Mouse (Mus musculus) CD4-positive, CD25-positive, alpha-beta regulatory T cell, adult 2 months (primary cell): ENCODE measurements at regions not wholly inside any gene's neighbourhood (a gene's known extent, or its start where the extent isn't known, plus 50 kb on each side); places are given as distances from the start of the nearest gene placed in this dataset.

Experiments used
- DNase-seq: peaks from one replicate; pipeline ENCODE4 v3.0.0-alpha.2; 2012; ENCODE audit warnings: low read depth, low spot score

DNA sequence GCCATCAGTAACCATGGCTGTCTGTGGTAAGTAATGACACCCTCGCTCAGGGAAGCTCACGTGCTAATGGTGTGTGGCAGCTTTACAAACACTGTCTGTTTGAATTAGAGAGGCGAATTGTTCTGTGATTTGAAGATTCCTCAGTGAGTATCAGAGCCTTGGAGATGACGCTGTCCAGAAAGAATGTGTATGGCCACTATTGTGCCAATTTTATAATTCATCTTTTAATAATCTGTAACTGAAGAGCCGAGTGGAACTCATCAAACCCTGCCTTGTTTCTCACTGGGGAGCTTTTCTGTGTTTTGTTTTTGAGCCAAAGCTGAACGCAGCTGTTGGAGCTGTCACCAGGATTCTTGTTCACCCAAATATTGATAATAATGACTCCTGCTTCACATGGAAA, 171.7 kb downstream of the Dact1 start:
- no peak for DNase-seq

DNA sequence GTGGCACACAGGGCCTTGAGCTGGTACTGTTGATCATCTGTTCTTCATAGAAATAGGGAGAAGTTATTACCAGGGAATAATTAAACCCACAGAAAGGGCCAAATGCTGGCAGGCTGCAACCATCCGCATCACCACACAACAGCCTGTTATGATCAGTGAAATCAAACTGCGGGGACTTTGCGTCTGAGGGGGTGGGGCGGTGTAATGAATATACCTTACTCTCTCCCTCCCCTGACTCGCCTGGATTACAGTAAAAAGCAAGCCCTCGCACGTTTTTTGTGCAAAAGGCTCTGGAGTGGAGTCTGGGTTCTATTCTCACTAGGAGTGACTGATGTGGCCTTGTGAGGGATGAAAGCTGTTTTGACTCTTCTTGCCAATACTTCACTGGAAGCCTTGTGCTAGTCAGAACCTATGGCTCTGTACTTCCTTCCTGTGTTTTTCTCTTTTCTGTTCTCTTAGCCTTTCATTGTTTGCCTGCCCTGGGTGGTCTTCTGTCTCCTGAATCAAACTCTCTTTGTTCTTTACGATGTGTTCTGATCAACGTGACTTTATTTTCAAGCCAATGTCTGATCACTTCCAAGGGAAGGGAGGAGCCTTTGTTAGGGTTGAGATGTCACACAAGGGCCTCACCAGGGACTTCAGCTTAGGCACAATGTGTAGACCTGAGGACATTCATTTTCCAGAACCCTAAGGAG, 172.4 kb downstream of the Dact1 start:
- no peak for DNase-seq

DNA sequence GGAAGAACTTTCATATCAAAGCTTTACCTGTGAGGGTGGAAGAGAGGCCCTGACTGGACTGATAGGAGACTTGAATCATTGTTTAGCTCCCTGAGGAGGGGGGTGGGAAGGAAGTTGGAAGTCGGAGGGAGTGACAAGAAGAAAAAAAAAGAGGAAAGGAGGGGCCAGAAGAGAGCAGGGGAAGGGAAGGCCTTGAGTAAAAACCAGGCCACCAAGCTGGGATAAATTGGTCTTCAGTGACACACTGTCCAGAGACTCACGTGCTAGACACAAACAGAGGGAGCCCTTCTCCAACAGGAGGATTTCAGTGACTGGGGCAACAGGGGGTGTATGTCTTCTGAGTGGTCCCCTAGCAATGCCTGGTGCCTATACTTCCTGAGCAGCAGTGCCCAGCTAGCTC, 172.9 kb downstream of the Dact1 start:
- DNase-seq = no peak

DNA sequence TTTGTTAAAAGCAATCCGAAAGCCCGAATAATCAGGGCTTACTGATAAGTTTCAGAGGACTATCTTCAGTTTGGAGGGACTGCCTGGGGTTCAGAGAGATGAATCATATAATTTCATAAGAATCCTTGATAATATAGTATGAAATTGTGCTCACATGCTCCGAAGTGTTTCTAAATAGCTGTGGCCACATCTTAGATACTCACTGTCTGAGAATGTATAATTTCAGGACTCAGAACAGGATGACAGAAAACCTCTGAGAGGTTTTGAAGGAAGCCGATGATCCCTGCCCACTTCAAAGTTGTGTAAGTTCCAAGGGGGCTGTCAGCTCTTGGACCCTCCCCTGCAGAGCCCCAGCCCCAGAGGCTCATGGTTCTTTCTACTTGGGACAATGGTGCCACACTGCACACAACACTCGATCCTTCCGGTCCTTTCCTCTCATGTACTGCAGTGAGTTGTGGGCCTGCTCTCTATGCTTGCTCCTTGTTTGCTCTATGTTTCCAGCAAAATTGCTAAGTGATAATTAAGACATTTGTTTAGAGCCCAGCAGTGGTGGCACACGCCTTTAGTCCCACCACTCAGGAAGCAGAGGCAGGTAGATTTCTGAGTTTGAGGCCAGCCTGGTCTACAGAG, 174.0 kb downstream of the Dact1 start:
- DNase-seq = no peak

DNA sequence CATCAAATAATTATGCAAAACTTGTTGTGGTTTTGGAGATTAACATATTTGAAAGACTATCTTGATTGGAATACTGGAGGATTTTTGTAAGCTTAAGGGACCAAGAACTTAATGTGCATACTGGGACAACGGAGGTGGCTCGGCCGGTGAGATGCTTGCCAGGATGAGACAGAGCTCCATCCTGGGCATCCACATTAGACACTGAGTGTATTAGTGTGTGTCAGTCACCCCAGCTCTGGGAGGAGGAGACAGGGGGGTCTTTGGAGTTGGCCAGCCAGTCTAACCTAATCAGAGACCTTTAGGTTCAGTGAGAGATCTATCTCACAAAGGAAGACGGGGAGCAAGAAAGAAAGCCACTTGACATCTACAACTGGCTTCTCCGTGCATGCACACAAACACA, 174.6 kb downstream of the Dact1 start:
- no peak for DNase-seq

DNA sequence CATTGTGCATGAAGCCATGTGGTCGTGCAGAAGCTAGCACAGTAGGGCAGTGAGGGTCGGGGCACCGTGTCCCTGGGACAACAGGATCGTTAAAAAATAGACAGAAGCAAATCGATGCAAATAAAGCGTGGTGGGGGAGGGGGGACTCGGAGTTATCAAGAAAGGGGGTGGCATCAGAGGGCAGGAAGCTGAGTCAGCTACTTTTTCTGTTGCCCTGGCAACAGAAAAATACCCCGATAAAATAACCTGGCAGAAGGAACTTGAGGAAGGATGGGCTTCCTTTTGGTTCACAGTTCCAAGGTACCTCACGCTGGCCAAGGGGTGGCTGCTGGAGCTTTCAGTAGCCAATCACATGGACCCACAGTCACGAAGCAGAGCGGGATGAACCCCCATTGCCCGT, 176.4 kb downstream of the Dact1 start:
- DNase-seq = no peak

DNA sequence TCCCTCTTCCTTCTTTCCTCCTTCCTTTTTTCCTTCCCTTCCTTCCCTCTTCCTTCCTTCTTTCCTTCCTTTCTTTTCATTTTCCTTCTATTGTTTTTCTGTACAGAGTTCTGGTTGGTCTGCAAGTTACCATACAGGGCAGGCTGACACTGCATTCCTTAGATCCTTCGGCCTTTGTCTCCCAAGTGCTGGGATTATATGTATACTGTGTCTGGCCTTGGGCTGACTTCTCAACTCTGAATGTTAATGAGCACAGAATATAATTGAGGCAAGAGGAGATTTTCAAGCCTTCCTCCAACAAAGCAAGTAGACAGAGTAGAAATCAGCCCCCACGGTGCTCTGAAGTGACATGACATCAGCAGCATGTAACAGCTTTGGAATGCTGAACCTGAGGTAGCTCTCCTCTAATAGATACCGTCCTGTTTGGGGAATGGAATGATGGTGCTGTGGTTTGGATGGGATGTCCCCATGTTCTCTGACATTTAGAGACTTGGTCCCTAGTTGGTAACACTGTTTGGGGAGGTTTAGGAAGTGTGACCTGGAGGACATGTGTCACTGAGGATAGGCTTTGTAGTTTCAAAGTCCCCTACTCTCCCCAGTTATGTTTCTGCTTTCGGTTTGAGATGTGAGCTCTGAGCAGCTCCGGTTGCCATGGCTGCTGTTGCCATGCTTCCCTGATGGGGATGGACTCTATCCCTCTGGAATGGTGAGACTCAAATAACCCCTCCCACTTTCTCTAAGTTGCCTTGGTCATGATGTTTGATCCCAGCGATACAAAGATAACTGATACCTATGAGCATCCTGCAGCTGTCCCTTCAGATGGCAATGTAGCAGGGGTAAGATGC, 178.1 kb downstream of the Dact1 start:
- no peak for DNase-seq

DNA sequence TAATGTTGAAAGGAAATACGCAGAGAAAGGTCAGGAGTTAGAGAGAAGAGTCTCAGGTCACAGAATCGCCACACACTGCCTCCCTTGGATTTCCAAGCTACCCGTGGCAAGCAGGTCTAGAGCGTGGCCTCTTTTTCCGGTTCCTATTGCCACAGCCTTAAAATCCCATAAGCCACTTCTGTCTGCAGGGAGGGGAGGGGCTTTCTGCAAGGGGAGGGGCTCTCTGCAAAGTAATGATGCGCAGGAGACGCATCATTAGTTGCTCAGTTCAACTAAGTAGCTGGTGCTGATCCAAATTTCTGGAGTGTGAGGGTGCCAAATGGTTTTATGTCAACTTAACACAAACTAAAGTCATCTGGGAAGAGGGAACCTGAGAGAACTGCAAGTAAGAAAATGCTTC, 179.6 kb downstream of the Dact1 start:
- no peak for DNase-seq

DNA sequence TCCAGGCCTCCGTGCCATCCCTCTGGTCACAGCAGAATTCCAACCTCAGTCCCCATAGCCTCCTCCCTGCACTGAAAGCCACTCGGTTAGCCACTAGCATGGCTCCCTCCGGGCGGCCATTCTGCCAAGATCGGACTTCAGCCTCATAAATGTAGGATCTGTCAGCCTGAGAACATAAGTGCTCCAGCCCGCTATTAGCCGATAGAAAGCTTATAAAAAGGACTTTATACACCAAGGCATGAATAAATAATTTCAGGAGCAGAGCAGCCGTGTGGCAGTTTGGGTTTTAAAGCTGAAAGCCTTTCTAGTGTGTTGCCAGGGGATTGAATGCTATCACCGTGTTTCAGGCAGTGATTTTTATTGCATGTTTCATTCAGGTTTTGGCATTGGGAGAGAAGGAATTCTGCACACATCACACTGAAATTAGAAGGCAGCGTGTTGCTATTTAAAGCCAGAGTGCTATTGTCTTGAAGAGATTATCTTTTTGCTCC, 185.2 kb downstream of the Dact1 start:
- no peak for DNase-seq

DNA sequence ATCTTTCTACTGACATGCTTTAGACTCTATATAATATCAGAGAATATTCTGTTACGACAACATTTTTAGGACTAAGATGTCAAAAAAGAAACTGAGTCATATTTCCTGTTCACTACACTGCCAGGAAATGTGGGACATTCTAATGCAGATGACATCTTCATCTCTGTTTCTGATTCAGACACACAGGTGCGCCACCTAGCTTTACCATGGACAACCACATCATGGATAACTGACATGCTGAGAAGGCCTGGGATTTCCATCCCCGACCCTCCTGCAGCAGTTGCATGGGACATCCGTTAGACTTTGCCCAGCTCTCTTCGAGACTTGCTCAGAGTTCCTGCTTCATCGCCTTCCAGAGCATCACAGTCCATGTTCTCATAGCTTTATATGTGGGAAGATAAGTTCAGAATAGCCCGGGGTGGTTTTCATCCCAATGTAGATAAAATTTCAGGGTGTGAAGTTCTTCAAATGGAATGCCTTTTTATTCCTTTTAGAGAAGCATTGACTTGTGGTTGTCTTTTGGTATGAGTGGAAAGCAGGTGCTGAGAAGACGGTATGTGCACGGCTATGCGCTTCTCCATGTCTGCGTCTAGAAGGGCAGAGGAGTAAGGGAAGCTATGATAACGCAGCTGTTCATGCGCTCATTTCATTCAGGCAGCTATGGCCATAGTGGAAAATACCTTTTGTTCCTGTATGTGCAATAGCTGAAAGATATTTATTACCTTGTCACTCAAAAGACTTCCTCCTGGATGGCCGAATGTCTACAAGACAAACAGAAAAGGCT, 188.8 kb downstream of the Dact1 start:
- no peak for DNase-seq

DNA sequence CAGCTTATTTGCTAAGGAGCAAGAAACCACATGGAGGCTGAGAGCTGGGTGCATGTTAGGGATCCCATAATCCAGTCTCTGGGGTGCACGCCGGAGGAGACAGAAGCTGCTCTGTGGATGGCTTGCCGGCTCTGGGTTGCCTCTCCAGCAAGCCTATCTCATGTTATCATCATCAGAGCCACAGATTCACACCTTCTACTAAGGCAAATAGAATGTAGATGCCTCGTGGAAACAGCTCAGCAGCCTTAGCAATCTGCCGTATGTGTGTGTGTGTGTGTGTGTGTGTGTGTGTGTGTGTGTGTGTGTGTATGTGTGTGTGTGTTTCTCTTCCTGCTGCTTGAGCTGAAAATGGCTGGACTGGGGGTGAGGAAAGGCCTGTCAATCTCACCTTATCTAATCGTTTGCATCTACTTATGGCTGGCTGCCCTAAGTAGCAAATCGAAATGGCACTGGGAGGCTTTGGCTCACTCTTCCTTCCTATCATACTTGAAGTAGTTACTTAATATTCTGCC, 191.7 kb downstream of the Dact1 start:
- DNase-seq = no peak

DNA sequence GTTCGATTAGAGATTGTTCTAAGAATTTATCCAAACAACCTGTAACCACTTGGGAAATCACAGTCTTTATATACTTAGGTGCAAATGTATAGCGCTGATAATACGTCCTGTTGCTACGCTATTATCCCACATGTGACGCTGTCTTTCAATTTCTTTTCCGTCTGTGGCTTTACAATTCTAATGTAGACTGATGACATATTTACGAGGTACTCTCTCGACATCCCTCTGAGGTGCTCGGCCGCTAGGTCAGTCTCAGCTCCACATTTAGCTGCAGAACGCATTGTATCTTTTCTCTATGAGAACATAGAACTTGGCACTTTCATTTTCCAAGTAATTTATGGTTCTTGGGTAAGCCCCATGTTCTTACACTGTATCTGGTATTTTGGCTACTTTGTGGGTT, 193.6 kb downstream of the Dact1 start:
- DNase-seq = no peak

DNA sequence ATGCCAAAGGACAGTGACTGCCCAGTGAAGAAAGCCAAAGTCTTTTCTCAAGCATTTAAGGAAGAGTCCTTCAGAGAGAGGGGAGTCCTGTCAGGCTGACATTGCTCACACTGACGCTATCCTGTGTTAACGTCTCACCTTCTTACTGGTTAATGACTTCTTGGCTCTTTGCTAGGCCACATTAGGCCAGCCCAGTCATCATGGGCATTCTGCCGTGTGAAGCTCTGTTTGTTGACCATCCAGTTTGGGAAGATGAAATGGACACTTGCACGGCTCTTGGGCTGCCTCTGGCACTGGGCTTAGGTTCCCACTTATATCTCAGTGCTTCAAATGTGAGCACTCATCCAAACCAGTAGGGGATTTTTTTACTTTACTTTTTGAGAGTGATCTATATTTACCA, 196.5 kb downstream of the Dact1 start:
- DNase-seq = no peak

DNA sequence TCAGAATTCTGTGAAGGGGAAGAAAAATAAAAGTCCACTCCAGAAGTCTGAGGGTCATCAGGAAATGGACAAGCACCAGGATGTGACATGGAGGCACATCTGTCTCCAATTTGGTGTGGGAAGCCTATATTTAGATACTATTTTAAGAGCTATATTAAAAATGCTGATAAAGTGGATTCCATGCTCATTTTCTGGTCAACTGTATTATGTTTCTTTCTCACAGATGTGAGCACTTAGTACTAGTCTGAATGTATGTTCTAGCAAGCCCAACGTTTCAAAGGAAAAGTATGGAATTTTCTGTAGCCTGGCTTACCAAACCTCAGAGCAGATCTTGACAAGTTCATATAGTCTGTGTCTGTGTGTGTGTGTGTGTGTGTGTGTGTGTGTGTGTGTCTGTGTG, 197.0 kb downstream of the Dact1 start:
- DNase-seq = no peak

DNA sequence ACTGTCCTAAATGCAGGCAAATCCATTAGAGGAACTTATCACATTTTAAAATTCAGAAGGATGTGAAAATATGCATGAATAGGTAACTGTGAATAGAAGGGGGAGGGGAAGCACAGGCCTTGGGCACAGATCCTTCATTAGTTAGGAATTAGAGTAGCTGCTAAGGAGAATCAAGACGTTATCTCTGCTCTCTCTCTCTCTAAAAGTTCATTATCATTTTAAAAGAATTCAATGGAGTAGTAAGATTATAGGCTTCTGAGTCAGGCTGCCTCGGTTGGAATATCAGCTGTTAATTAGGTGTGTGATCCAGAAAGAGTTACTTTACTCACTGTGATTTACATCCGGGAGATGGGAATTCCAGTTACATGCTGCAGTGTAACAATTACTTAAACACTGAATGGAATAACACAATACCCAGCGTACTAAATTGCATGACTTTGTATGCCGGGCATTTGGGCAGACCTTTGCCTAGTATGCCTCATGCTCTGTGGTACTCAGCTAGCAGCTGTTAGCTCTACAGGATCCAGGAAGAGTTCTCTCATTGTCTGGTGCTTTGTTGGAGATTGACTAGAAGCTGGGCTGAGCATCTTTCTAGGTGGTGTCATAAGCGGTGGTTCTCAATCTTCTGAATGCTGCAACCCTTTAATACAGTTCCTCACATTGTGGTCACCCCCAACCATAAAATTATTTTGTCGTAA, 203.4 kb downstream of the Dact1 start:
- no peak for DNase-seq

DNA sequence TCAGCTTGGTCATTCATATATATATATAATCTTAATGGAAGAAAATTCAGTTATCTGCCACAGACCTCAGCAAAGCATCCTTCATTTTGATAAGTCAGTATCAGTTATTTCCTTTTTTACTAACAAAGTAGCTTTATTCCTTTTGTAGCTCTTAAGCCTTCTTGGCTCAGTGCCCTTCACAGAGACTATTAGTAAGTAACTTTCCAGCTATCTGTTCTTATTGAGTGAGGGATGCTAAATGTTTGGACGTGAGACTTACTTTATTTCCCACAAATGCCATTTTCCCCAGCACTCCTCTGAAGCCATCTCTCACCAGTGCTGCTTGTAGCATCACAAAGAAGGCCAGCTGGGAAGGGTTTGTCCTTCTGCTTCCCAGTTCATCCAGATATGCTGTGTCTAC, 209.8 kb downstream of the Dact1 start:
- no peak for DNase-seq

DNA sequence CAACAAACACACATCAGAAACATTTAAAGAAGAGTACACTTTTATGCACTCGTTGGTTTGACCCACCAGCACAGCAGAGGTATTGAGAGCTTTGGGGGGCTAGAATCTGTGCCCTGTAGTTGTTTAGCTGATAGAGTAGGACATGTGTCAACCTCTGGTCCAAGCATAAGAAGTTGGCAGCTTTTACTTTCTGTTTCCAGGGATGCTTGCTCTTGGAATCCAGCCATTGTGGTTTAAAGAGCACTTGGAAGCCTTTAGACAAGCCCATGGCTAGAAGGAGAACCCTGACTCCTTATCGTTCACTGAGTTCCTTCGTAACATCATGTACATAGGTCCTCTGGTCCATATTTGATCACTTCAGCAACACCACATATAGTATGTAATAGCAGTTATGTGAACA, 212.3 kb downstream of the Dact1 start:
- DNase-seq = no peak

DNA sequence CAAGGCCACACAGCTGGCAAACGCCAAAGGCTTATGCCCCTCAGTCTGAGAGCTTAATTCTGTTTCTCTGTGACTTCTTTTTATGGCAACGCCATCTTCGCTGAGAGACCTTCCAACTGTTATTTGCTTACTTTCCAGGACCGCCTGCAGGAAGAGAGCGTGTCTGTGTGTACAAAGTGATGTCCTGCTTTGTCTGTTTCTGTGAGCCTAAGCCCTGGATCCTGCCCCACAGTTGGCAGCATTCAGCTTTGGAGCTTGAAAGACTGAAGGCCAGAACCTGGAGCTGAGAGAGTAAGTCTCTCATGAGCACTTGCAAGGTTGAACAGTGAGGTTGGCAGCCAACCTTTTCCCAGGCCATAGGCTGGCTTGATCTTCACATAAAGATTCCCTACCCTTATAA, 212.8 kb downstream of the Dact1 start:
- no peak for DNase-seq

DNA sequence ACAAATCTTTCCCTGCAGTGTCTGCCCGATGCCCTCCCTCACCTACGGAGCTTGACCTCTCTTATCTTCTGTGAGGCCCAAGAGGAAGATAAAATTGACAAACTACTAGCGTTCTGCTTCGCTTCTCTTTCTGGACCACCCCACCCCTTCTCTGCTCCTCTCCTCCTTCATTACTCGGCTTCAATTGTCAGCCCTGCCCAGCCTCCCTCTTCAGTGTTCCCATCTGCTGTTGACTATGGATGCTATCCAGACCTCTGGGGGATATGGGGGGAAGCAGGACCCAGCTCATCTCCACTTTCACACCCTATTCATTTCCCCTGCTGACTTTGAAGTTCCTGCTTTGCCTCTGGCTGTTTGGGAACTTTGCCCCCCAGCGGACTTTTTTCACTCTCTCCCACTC, 214.5 kb downstream of the Dact1 start:
- DNase-seq = no peak

DNA sequence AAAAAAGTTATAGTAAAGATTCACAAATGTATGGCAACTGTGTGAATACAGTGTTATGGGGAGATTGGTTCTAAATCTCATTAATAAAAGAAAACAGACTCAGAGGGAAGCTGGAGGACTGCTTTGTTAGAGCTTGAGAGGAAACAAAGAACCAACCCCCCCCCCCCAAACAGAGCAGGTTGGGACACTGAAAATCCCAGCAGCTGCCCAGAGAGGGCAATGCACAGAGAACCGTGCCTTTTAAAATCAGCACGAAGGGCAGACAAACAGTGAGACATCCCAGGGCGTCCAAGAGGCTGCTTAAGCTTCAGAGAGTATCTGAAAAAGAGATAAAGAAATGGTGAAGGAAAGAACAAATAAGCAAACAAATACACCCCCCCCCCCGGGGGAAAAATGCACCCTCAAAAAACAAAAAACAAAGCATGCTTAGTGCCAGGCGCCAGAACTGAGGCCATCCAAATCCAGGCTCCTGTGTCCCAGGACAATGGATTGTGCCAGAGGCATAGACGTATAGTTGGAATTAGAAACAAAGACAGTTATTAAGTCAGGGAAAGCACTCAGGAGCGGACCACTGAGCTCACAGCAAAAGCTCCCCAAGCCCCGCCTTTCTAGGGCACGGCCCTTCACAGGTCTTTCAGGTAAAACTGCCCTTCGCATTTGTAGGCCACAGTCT, 215.7 kb downstream of the Dact1 start:
- no peak for DNase-seq

DNA sequence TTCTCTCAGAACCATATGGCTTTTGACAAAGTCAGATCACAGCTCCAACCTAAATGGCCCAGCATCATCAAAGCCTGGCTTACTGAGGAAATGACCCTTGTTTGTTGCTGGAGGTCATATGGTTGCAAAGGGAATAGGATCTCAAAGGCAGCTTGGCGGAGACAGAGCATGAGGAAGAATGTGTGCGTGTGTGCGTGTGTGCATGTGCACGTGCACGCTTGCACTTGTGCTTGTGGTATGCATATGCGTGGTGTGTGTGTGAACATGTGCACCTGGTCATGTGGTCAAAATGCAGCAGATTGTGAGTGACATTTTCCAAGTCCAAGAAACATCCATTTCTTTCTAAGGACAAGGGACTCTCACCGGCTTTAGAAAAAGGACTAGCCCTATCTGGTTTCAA, 216.9 kb downstream of the Dact1 start:
- no peak for DNase-seq
